Mouse (Mus musculus) v-Abl transformed pro-B cells (cell line): Measurements from ENCODE around the gene Rai2.

ENCODE experiments used
- in situ Hi-C, 2 experiments: fragments of 400-800 bp; cut with MboI; formaldehyde crosslinking; loops; one replicate each; pipeline ENCODE4 v1.15.1; 2025; ENCODE audit not compliant: unreplicated experiment in 2 of 2

Rai2 gene

GRCm38 (mm10) chrX:161716865-161717763, at the start of gene Rai2:
TSS of gene Rai2 (plus strand) at chrX:161717069.
- in situ Hi-C loops = no loop called here

- in situ Hi-C loops = no loop called here
Observed at GRCm38 (mm10) chrX:161689336-161689735, 27.5 kb upstream of the Rai2 start.

- in situ Hi-C loops = no loop called here
Observed at GRCm38 (mm10) chrX:161716503-161716864, 385 bp upstream of the Rai2 start.

GRCm38 (mm10) chrX:161717764-161718382, 1.0 kb downstream of the Rai2 start:
- in situ Hi-C loops = no loop called here

- in situ Hi-C loops = no loop called here
Observed at GRCm38 (mm10) chrX:161718548-161718947, 1.7 kb downstream of the Rai2 start.

- in situ Hi-C loops = no loop called here
Observed at GRCm38 (mm10) chrX:161721082-161721481, 4.2 kb downstream of the Rai2 start.

GRCm38 (mm10) chrX:161723391-161723808, 6.5 kb downstream of the Rai2 start:
- in situ Hi-C loops = no loop called here

GRCm38 (mm10) chrX:161726257-161726656, 9.4 kb downstream of the Rai2 start:
- in situ Hi-C loops = no loop called here

- in situ Hi-C loops = no loop called here
Observed at GRCm38 (mm10) chrX:161728507-161728906, 11.6 kb downstream of the Rai2 start.

- in situ Hi-C loops = no loop called here
Observed at GRCm38 (mm10) chrX:161730026-161730425, 13.2 kb downstream of the Rai2 start.

- in situ Hi-C loops = no loop called here
Observed at GRCm38 (mm10) chrX:161731859-161732258, 15.0 kb downstream of the Rai2 start.

- in situ Hi-C loops = no loop called here
Observed at GRCm38 (mm10) chrX:161733581-161734309, 16.9 kb downstream of the Rai2 start.

GRCm38 (mm10) chrX:161734310-161734676, 17.4 kb downstream of the Rai2 start:
- in situ Hi-C loops = no loop called here

- in situ Hi-C loops = no loop called here
Observed at GRCm38 (mm10) chrX:161739374-161739773, 22.5 kb downstream of the Rai2 start.

GRCm38 (mm10) chrX:161743080-161743479, 26.2 kb downstream of the Rai2 start:
- in situ Hi-C loops = no loop called here

GRCm38 (mm10) chrX:161745296-161745695, 28.4 kb downstream of the Rai2 start:
- in situ Hi-C loops = no loop called here

- in situ Hi-C loops = no loop called here
Observed at GRCm38 (mm10) chrX:161747337-161747736, 30.5 kb downstream of the Rai2 start.

- in situ Hi-C loops = no loop called here
Observed at GRCm38 (mm10) chrX:161753514-161753913, 36.6 kb downstream of the Rai2 start.

GRCm38 (mm10) chrX:161776321-161776962, 59.6 kb downstream of the Rai2 start:
- in situ Hi-C loops = no loop called here

- in situ Hi-C loops = no loop called here
Observed at GRCm38 (mm10) chrX:161780321-161781034, 63.6 kb downstream of the Rai2 start.
